ENCODE assay signal across 9 mouse cellular contexts in the genomic region with DNA sequence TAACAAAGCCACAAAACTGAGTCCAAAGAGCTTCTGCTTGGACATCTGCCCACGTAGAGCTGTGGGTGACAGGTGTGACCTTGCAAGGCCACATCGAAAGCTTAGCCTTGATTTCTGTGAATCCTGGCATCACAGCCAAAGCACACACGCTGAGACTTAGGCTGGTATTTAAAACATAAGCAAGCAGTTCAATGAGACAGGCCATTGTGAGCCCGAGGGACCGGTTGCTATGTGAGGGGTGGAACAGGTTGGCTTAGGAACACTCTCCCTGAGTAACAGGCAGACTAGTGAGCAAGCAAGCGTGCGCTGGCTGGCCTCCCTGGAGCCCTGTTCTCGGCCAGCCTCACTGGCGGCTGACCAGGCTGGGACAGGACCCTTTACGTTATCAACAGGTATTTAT. TPM values are rescaled to one million over a fixed set of nuclear protein-coding genes. Genes with fewer than 3 reads are reported as not detected.
A peak's percentile ranks its signal among the peaks of the same experiment; 100 is the strongest.
DNase-seq lines count a peak whose midpoint lies in the region; ATAC-seq lines count a peak whose summit lies in the region.
"Had no signal": no experiment of that assay in that cellular context is flagged by ENCODE, and none has a peak within 500 bp of the region (broad histone marks: within the 10 kb centered on the region; RNA-seq: fewer than 3 reads in every experiment).

No protein-coding gene starts in this region.

- H3K27ac ChIP-seq in kidney, embryonic 16.5 days (ENCODE audit: low read length) = peak overlapping the region; percentile 91

- no peaks in the 10 kb centered on the region for H3K27me3 ChIP-seq in kidney, embryonic 16.5 days (ENCODE audit: insufficient read depth, low read length)

- H3K4me3 ChIP-seq in kidney, embryonic 16.5 days (ENCODE audit: low read length) = no peak overlapping the region

- no peaks in the 10 kb centered on the region for H3K9me3 ChIP-seq in kidney, embryonic 16.5 days (ENCODE audit: low read length)

- peak overlapping the region; percentile 36 for H3K9ac ChIP-seq in kidney, embryonic 16.5 days (replicated peaks; ENCODE audit: low read length)

- H3K4me2 ChIP-seq in kidney, embryonic 16.5 days (replicated peaks; ENCODE audit: low read depth, low read length) = no peak overlapping the region

- peaks cover 71% of the 10 kb centered on the region for H3K4me1 ChIP-seq in kidney, embryonic 16.5 days (ENCODE audit: insufficient read depth, low read length)

- ATAC-seq in kidney, embryonic 16.5 days (ENCODE audit: low FRiP score, low TSS enrichment) = no peak
- no peak for ATAC-seq in inflammation-experienced regulatory T-cells, adult 6 months

- 58% methylated on average over 10 of the region's 10 CpGs for WGBS in kidney, embryonic 16.5 days

- H3K36me3 ChIP-seq in kidney, embryonic 16.5 days (ENCODE audit: insufficient read depth, low read length) = no peaks in the 10 kb centered on the region

- peak; percentile 68 to 70 for DNase-seq in heart, adult 18-20 months
- DNase-seq in heart, adult 8-10 months (ENCODE audit: low spot score) = no peak
- peak; percentile 53 for DNase-seq in retina, postnatal 1 day
- DNase-seq in retina, embryonic 14.5 days (ENCODE audit: low spot score) = no peak
- no peak for DNase-seq in ovary, adult 18-20 months (ENCODE audit: low spot score)
- DNase-seq in gastrocnemius, adult 18-20 months (ENCODE audit: low spot score) = no peak
- DNase-seq: gastrocnemius, postnatal 10 days had no signal

RNA-seq across cellular contexts. Expression of gene Tcp11, which starts 58.5 kb away (rescaled TPM):
- total RNA-seq in heart, adult 18-20 months (2021) = under 1 TPM in 1 of 2 experiments, not detected in 1; 0.33 TPM
- under 1 TPM in 1 of 4 experiments, not detected in 3; 0.24 TPM for total RNA-seq in heart, adult 8-10 months (2022)
- 6.4 and 7.6 TPM in 2 replicates for polyA plus RNA-seq in kidney, embryonic 16.5 days (2015; fragmentation: Nextera tagmentation; extraction: Ambion mirVana)
- total RNA-seq in gastrocnemius, adult 18-20 months (2021) = not detected
- polyA plus RNA-seq in inflammation-experienced regulatory T-cells, adult 6 months (2017; shearing (Covaris generic)) = 1 to 10 TPM; 1.8 to 1.9 (median 1.8) TPM
- total RNA-seq: gastrocnemius, postnatal 10 days had no signal

Comparison
In these comparisons a context has a peak if more than half of its experiments do, and no peak if none do; other contexts are left out.
1. DNase-seq: peak in heart, adult 18-20 months (2 of 2) and retina, postnatal 1 day (single experiment); none in heart, adult 8-10 months (single experiment), retina, embryonic 14.5 days (single experiment), ovary, adult 18-20 months (single experiment) and gastrocnemius, adult 18-20 months (single experiment).